Mouse (Mus musculus): ENCODE measurements around the gene Ddx54.

- no peak for TF ChIP-seq GATA1 (IDR thresholded peaks at IDR 0.05; ENCODE audit: low read length)
- no peak for TF ChIP-seq TAL1 (IDR thresholded peaks at IDR 0.05; ENCODE audit: low read length)
Measured at GRCm38 (mm10) chr5:120587616-120587926, 25.0 kb upstream of the Ddx54 start.

Measured in erythroblast, embryonic 14.5 days (primary cell).